Mouse (Mus musculus) forebrain, postnatal 0 days (tissue): ENCODE data around the gene Serinc2. TPM values are rescaled to one million over a fixed set of nuclear protein-coding genes. Genes with fewer than 3 reads are reported as not detected.
"Not testable (repeated sequence)": the region's sequence is repeated elsewhere in the genome, so short reads cannot be mapped to it uniquely, and the experiment has no call there.

Experiments used
- ATAC-seq: fragments of 200-750 bp; cut with Nextera tagmentation; 2 replicates; pipeline ENCODE4 v1.8.0; 2017; ENCODE audit warnings: mild to moderate bottlenecking, moderate library complexity
- DNase-seq: peaks from one replicate; pipeline ENCODE4 v3.0.0-alpha.2; 2015
- H3K27ac ChIP-seq: fragments of 300-500 bp; sonication (generic); 2 replicates; pipeline ENCODE4 v1.5.1; 2014; ENCODE audit warnings: low read depth, mild to moderate bottlenecking, antibody characterized with exemption, low read length, moderate library complexity, mixed read lengths
- H3K27me3 ChIP-seq: fragments of 300-500 bp; sonication (generic); 2 replicates; pipeline ENCODE4 v1.6.1; 2014; ENCODE audit warnings: mild to moderate bottlenecking, low read length, mixed read lengths; ENCODE audit not compliant: insufficient read depth
- H3K36me3 ChIP-seq: fragments of 300-500 bp; sonication (generic); 2 replicates; pipeline ENCODE4 v1.6.1; 2014; ENCODE audit warnings: mild to moderate bottlenecking, moderate library complexity; ENCODE audit not compliant: insufficient read depth
- H3K4me1 ChIP-seq: fragments of 300-500 bp; sonication (generic); 2 replicates; pipeline ENCODE4 v1.6.1; 2014; ENCODE audit warnings: antibody characterized with exemption; ENCODE audit not compliant: insufficient read depth
- H3K4me2 ChIP-seq: fragments of 300-500 bp; sonication (generic); 2 replicates; pipeline ENCODE4 v1.6.1; 2014; ENCODE audit warnings: low read depth, mild to moderate bottlenecking, moderate library complexity
- H3K4me3 ChIP-seq: fragments of 300-500 bp; sonication (generic); 2 replicates; pipeline ENCODE4 v1.5.1; 2014; ENCODE audit warnings: low read depth, low read length, mixed read lengths
- H3K9ac ChIP-seq: fragments of 300-500 bp; sonication (generic); 2 replicates; pipeline ENCODE4 v1.6.1; 2014; ENCODE audit warnings: mild to moderate bottlenecking
- H3K9me3 ChIP-seq: fragments of 300-500 bp; sonication (generic); 2 replicates; pipeline ENCODE4 v1.6.1; 2016; ENCODE audit warnings: low read length
- CTCF ChIP-seq: sonication (generic); IDR thresholded peaks from 2 replicates; pipeline ENCODE4 v1.5.1; 2016; ENCODE audit warnings: antibody characterized with exemption, control low read depth, low read depth
- WGBS: fragments of 180-500 bp; shearing (Covaris S2); extraction: QIAGEN DNeasy Blood & Tissue Kit; methylation state at CpG from one replicate; pipeline ENCODE4 v1.1.7; 2014; 5-methylcytosine and 5-hydroxymethylcytosine counted together
- polyA plus RNA-seq: library from polyadenylated mRNA; unstranded; fragments of >200 nt; fragmentation: Nextera tagmentation; extraction: Ambion mirVana; gene quantifications from 2 replicates; pipeline ENCODE4 v1.2.1, GENCODE M21; 2015
- total RNA-seq: library from RNA; depleted of rRNA; stranded (reverse); fragments of >200 nt; gene quantifications from 2 replicates; pipeline ENCODE4 v1.2.3, GENCODE M21; 2014

Serinc2 gene
- total and polyA plus RNA-seq, 2 experiments from 2014 or later, result 14.0 to 22.5 TPM

- no peak for TF ChIP-seq CTCF
- H3K4me1 ChIP-seq, result no peaks in the 10 kb centered on the region
Observed at GRCm38 (mm10) chr4:130248636-130249035, 30.4 kb downstream of the Serinc2 start.

DNA sequence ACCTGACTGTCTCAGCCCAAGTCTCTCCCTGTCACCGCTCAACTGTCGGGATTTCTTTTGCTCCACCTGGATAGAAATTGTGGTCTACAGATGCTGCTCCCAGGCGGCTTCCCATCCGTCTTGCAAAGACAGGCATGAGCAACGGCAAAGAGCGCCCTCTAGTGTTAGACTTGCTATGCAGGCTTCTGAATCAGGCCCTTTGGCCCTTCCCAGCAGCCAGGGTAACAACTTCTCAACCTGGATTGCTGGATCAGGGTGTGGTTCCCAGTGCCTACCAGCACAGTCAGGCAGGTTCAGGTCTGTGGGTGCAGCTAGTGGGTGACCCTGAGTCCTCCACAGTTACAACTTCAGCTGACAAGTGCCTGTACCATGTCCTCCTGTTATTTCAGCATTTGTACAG, 32.9 kb downstream of the Serinc2 start:
- Histone ChIP-seq H3K4me2 (no peak overlapping the region), H3K4me3 (no peak overlapping the region), H3K9ac (no peak overlapping the region), H3K36me3 (peaks cover 6% of the 10 kb centered on the region; the same call in 1 of the 2 replicates), H3K4me1 (no peaks in the 10 kb centered on the region), H3K27ac (no peak overlapping the region), H3K9me3 (no peaks in the 10 kb centered on the region), H3K27me3 (no peaks in the 10 kb centered on the region)
- TF ChIP-seq CTCF, result peak; percentile 94
- ATAC-seq (no peak), DNase-seq (peak; percentile 86)
- WGBS, result 2% methylated on average over 6 of the region's 6 CpGs

More at GRCm38 (mm10) chr4:130248636-130249035, 30.4 kb downstream of the Serinc2 start:
- Histone ChIP-seq H3K36me3 (peaks cover 15% of the 10 kb centered on the region), H3K27ac (no peak overlapping the region), H3K4me3 (no peak overlapping the region), H3K9ac (no peak overlapping the region), H3K9me3 (no peaks in the 10 kb centered on the region), H3K4me2 (no peak overlapping the region), H3K27me3 (no peaks in the 10 kb centered on the region)
- 29% methylated on average over 3 of the region's 3 CpGs for WGBS
- peak; percentile 58 for ATAC-seq
- DNase-seq, result peak; percentile 47

- 79% methylated on average over 8 of the region's 8 CpGs for WGBS
- Histone ChIP-seq H3K4me3 (no peak overlapping the region), H3K4me1 (no peaks in the 10 kb centered on the region), H3K36me3 (no peaks in the 10 kb centered on the region), H3K9ac (no peak overlapping the region), H3K9me3 (0 out of 2 replicates have a peak, but pooled peaks cover 3% of the 10 kb centered on the region), H3K27me3 (no peaks in the 10 kb centered on the region), H3K4me2 (no peak overlapping the region), H3K27ac (no peak overlapping the region)
- ATAC-seq (no peak), DNase-seq (no peak)
- TF ChIP-seq CTCF, result no peak
Observed at GRCm38 (mm10) chr4:130244749-130245148, 34.3 kb downstream of the Serinc2 start.

DNA sequence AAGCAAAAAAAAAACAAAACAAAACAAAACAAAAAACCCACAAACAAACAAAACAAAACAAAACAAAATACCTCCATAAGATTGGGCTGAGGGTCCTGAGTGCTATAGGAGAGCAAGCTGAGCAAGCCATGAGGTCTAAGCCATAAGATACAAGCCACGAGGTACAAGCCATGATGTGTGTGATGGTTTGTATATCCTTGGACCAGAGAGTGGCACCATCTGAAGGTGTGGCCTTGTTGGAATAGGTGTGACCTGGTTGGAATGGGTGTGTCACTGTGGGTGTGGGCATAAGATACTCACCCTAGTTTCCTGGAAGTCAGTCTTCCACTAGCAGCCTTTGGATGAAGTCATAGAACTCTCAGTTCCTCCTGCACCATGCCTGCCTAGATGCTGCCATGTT, 35.4 kb downstream of the Serinc2 start:
- H3K27ac ChIP-seq, DNase-seq, H3K9ac ChIP-seq, H3K36me3 ChIP-seq, H3K9me3 ChIP-seq, H3K4me1 ChIP-seq, H3K4me3 ChIP-seq, H3K27me3 ChIP-seq, H3K4me2 ChIP-seq, ATAC-seq: not testable (repeated sequence)
- 65% methylated on average over 1 of the region's 1 CpGs for WGBS

GRCm38 (mm10) chr4:130242956-130243355, 36.0 kb downstream of the Serinc2 start:
- Histone ChIP-seq H3K36me3 (no peaks in the 10 kb centered on the region), H3K4me1 (no peaks in the 10 kb centered on the region), H3K4me3 (no peak overlapping the region), H3K27ac (no peak overlapping the region), H3K27me3 (no peaks in the 10 kb centered on the region), H3K9ac (no peak overlapping the region), H3K9me3 (0 out of 2 replicates have a peak, but pooled peaks cover 3% of the 10 kb centered on the region), H3K4me2 (no peak overlapping the region)
- ATAC-seq (no peak), DNase-seq (no peak)
- WGBS, result 93% methylated on average over 5 of the region's 5 CpGs
- TF ChIP-seq CTCF, result no peak

DNA sequence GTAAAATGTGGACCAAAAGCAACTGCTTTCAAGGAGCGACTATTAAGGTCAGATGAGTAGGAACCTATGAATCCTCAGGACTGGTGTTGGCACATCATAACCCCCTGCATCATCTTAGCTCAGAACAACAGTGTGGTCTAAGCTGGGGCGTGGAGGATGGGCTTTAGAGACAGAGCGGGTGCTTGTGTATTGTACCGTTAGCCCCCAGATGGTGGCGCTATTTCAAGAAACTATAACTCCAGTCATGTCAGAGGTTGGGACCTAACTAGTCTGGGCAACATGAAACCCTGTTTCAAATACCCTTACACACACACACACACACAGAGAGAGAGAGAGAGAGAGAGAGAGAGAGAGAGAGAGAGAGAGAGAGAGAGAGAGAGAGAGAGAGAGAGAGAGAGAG, 38.3 kb downstream of the Serinc2 start:
- no peak for ATAC-seq
- no peak overlapping the region for H3K9ac ChIP-seq
- peak; percentile 25 for TF ChIP-seq CTCF
- no peak for DNase-seq
- H3K27me3 ChIP-seq, result no peaks in the 10 kb centered on the region
- no peak overlapping the region for H3K27ac ChIP-seq
- H3K9me3 ChIP-seq, result 0 out of 2 replicates have a peak, but pooled peaks cover 3% of the 10 kb centered on the region
- no peak overlapping the region for H3K4me2 ChIP-seq
- no peaks in the 10 kb centered on the region for H3K36me3 ChIP-seq
- no peaks in the 10 kb centered on the region for H3K4me1 ChIP-seq
- WGBS, result 27% methylated on average over 5 of the region's 5 CpGs
- no peak overlapping the region for H3K4me3 ChIP-seq

DNA sequence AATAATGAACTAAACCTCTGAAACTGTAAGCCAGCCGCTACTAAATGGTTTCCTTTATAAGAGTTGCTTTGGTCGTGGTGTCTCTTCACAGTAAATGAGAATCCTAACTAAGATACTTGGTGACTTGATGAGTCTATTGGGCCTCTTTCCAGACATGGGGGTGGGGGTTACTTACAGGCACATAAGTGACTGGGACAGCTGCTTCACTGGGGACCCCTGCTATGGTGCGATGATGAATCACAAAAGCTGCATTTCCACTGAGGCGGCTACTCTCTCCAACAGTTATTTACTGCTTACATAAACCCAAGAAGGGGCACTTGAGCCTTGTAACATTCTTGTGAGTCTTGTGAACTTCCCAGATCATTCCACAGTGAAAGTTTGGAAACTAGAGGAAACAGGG, 41.4 kb downstream of the Serinc2 start:
- Histone ChIP-seq H3K9ac (no peak overlapping the region), H3K9me3 (0 out of 2 replicates have a peak, but pooled peaks cover 3% of the 10 kb centered on the region), H3K4me2 (no peak overlapping the region), H3K27ac (no peak overlapping the region), H3K27me3 (no peaks in the 10 kb centered on the region), H3K4me3 (no peak overlapping the region), H3K36me3 (no peaks in the 10 kb centered on the region), H3K4me1 (no peaks in the 10 kb centered on the region)
- 77% methylated on average over 4 of the region's 4 CpGs for WGBS
- no peak for TF ChIP-seq CTCF
- ATAC-seq, result no peak
- DNase-seq, result no peak
